Mouse (Mus musculus) liver, adult 2 months (tissue): ENCODE results near the gene Vwc2l. TPM values are rescaled to one million over a fixed set of nuclear protein-coding genes. Genes with fewer than 3 reads are reported as not detected.

Source experiments
- DNase-seq: peaks from one replicate; pipeline ENCODE4 v3.0.0-alpha.2; 2011; ENCODE audit warnings: low read depth, low spot score; ENCODE audit errors: extremely low read depth
- H3K27ac ChIP-seq: fragments of 200-500 bp; replicated peaks from 2 replicates; pipeline ENCODE4 v1.5.1; 2012; ENCODE audit warnings: low read depth, mild to moderate bottlenecking, control low read depth, inconsistent platforms, low read length; ENCODE audit not compliant: insufficient read depth
- H3K27me3 ChIP-seq: fragments of 200-500 bp; 2 replicates; pipeline ENCODE4 v1.6.1; 2012; ENCODE audit warnings: mild to moderate bottlenecking, moderate library complexity, low read length, inconsistent platforms; ENCODE audit not compliant: control insufficient read depth, insufficient read depth
- H3K36me3 ChIP-seq: fragments of 200-500 bp; 2 replicates; pipeline ENCODE4 v1.6.1; 2012; ENCODE audit warnings: low read length, inconsistent platforms; ENCODE audit not compliant: control insufficient read depth, insufficient read depth
- H3K4me1 ChIP-seq: fragments of 200-500 bp; 2 replicates; pipeline ENCODE4 v1.6.1; 2011; ENCODE audit warnings: low read length; ENCODE audit not compliant: control insufficient read depth, insufficient read depth
- H3K4me3 ChIP-seq: fragments of 200-500 bp; 2 replicates; pipeline ENCODE4 v1.5.1; 2011; ENCODE audit warnings: low read depth, mild to moderate bottlenecking, control low read depth, low read length, moderate library complexity; ENCODE audit not compliant: insufficient read depth
- H3K79me2 ChIP-seq: fragments of 200-500 bp; 2 replicates; pipeline ENCODE4 v1.6.1; 2012; ENCODE audit warnings: inconsistent platforms, mild to moderate bottlenecking, low read length, moderate library complexity; ENCODE audit not compliant: control insufficient read depth, insufficient read depth
- H3K9ac ChIP-seq: fragments of 200-500 bp; 2 replicates; pipeline ENCODE4 v1.6.1; 2012; ENCODE audit warnings: low read depth, mild to moderate bottlenecking, control low read depth, inconsistent platforms, low read length
- CTCF ChIP-seq: fragments of 200-500 bp; IDR thresholded peaks from 2 replicates; pipeline ENCODE4 v1.5.1; 2011; ENCODE audit warnings: low read depth, low read length, control low read depth
- POLR2A ChIP-seq: fragments of 200-500 bp; IDR thresholded peaks from 2 replicates; pipeline ENCODE4 v1.6.1; 2011; ENCODE audit warnings: low read length, control low read depth; ENCODE audit not compliant: insufficient read depth; ENCODE audit errors: extremely low read depth
- WGBS: fragments of 180-500 bp; shearing (Covaris S2); methylation state at CpG from one replicate; pipeline ENCODE4 v1.1.7; 2018; 5-methylcytosine and 5-hydroxymethylcytosine counted together
- polyA plus RNA-seq: library from polyadenylated mRNA; depleted of rRNA; stranded (reverse); fragments of >200 nt; gene quantifications from 2 replicates; pipeline ENCODE4 v1.2.3, GENCODE M21; 2012
- total RNA-seq: library from RNA; depleted of rRNA; stranded (reverse); fragments of >200 nt; gene quantifications from 2 replicates; pipeline ENCODE4 v1.2.3, GENCODE M21; 2014

Gene Vwc2l
- total and polyA plus RNA-seq, 2 experiments, result not detected

- Histone ChIP-seq H3K79me2 (no peaks in the 10 kb centered on the region), H3K27me3 (no peaks in the 10 kb centered on the region), H3K36me3 (no peaks in the 10 kb centered on the region), H3K27ac (no peak overlapping the region), H3K4me3 (no peak overlapping the region), H3K4me1 (no peaks in the 10 kb centered on the region), H3K9ac (no peak overlapping the region)
- no peak for TF ChIP-seq POLR2A
- no peak for TF ChIP-seq CTCF
- peak; percentile 76 for DNase-seq
- 67% methylated on average over 2 of the region's 2 CpGs for WGBS
Measured at GRCm38 (mm10) chr1:70880496-70880895, 155.0 kb downstream of the Vwc2l start.

GRCm38 (mm10) chr1:70881269-70881668 is 155.8 kb downstream of the Vwc2l start:
- H3K27ac ChIP-seq, result no peak overlapping the region
- H3K9ac ChIP-seq, result no peak overlapping the region
- no peaks in the 10 kb centered on the region for H3K4me1 ChIP-seq
- no peak for DNase-seq
- TF ChIP-seq POLR2A, result no peak
- no peak for TF ChIP-seq CTCF
- no peaks in the 10 kb centered on the region for H3K79me2 ChIP-seq
- no peak overlapping the region for H3K4me3 ChIP-seq
- no peaks in the 10 kb centered on the region for H3K27me3 ChIP-seq
- H3K36me3 ChIP-seq, result no peaks in the 10 kb centered on the region
- WGBS, result 72% methylated on average over 3 of the region's 3 CpGs

GRCm38 (mm10) chr1:70884156-70884555 is 158.6 kb downstream of the Vwc2l start:
- Histone ChIP-seq H3K9ac (no peak overlapping the region), H3K36me3 (no peaks in the 10 kb centered on the region), H3K27me3 (no peaks in the 10 kb centered on the region), H3K4me1 (no peaks in the 10 kb centered on the region), H3K4me3 (no peak overlapping the region), H3K79me2 (no peaks in the 10 kb centered on the region), H3K27ac (no peak overlapping the region)
- DNase-seq, result no peak
- TF ChIP-seq CTCF (no peak), POLR2A (no peak)
- WGBS, result 83% methylated on average over 4 of the region's 4 CpGs

- WGBS, result 9% methylated on average over 3 of the region's 3 CpGs
- TF ChIP-seq CTCF (no peak), POLR2A (no peak)
Measured at GRCm38 (mm10) chr1:70902311-70902710, 176.8 kb downstream of the Vwc2l start.

GRCm38 (mm10) chr1:70907366-70907765 is 181.9 kb downstream of the Vwc2l start:
- Histone ChIP-seq H3K79me2 (no peaks in the 10 kb centered on the region), H3K27me3 (no peaks in the 10 kb centered on the region), H3K36me3 (no peaks in the 10 kb centered on the region), H3K4me1 (no peaks in the 10 kb centered on the region), H3K27ac (no peak overlapping the region), H3K9ac (no peak overlapping the region), H3K4me3 (no peak overlapping the region)
- no peak for DNase-seq
- WGBS, result 89% methylated on average over 2 of the region's 2 CpGs
- TF ChIP-seq CTCF, result no peak
- no peak for TF ChIP-seq POLR2A

More at GRCm38 (mm10) chr1:70902311-70902710, 176.8 kb downstream of the Vwc2l start:
- no peak for DNase-seq
- H3K4me1 ChIP-seq, result no peaks in the 10 kb centered on the region
- no peak overlapping the region for H3K4me3 ChIP-seq
- no peak overlapping the region for H3K27ac ChIP-seq
- H3K9ac ChIP-seq, result no peak overlapping the region
- H3K36me3 ChIP-seq, result no peaks in the 10 kb centered on the region
- no peaks in the 10 kb centered on the region for H3K79me2 ChIP-seq
- no peaks in the 10 kb centered on the region for H3K27me3 ChIP-seq

GRCm38 (mm10) chr1:70911235-70911634 is 185.7 kb downstream of the Vwc2l start:
- H3K27me3 ChIP-seq, result no peaks in the 10 kb centered on the region
- H3K36me3 ChIP-seq, result no peaks in the 10 kb centered on the region
- no peak overlapping the region for H3K9ac ChIP-seq
- no peaks in the 10 kb centered on the region for H3K79me2 ChIP-seq
- WGBS, result 84% methylated on average over 4 of the region's 4 CpGs
- DNase-seq, result no peak
- H3K27ac ChIP-seq, result no peak overlapping the region
- no peak overlapping the region for H3K4me3 ChIP-seq
- no peaks in the 10 kb centered on the region for H3K4me1 ChIP-seq
- TF ChIP-seq POLR2A (no peak), CTCF (no peak)
